8 mouse cellular contexts compared by ENCODE assay signal in genomic region chr10:78159906-78160305, GRCm38 (mm10). TPM values are rescaled to one million over a fixed set of nuclear protein-coding genes. Genes with fewer than 3 reads are reported as not detected.
DNase-seq lines count a peak whose midpoint lies in the region; ATAC-seq and TF ChIP-seq lines count a peak whose summit lies in the region.

No protein-coding gene starts in this region.

- peak; percentile 75 to 78 for DNase-seq in CD8-positive naive resting alpha-beta T cell, adult 2 months (ENCODE audit: low read depth in 2 of 2, low spot score in 2 of 2)
- peak; percentile 55 for DNase-seq in c-Kit-positive CD71-positive TER-119-negative erythroid progenitor cells, embryonic 14.5 days (ENCODE audit: low read depth)
- DNase-seq in forebrain, embryonic 11.5 days (ENCODE audit: low spot score) = peak; percentile 90
- peak; percentile 76 for DNase-seq in heart, postnatal 0 days (ENCODE audit: low spot score)
- DNase-seq in kidney, postnatal 36 days = peak; percentile 93 to 94
- DNase-seq in stomach, postnatal 0 days (ENCODE audit: low spot score) = peak; percentile 87

- peak; percentile 72 for ATAC-seq in forebrain, embryonic 11.5 days (replicated peaks; ENCODE audit: low FRiP score)
- peak; percentile 74 for ATAC-seq in heart, postnatal 0 days (ENCODE audit: insufficient read depth, low read depth)
- peak; percentile 67 for ATAC-seq in liver, embryonic 16.5 days (ENCODE audit: low read depth)
- ATAC-seq in neural tube, embryonic 12.5 days (ENCODE audit: low FRiP score, low read depth) = peak; percentile 81
- ATAC-seq in stomach, postnatal 0 days (ENCODE audit: low FRiP score, low TSS enrichment) = peak; percentile 79

- no peaks in the 10 kb centered on the region for H3K9me3 ChIP-seq in forebrain, embryonic 11.5 days (ENCODE audit: control insufficient read depth, low read length)
- H3K9me3 ChIP-seq in heart, postnatal 0 days (replicated peaks; ENCODE audit: control insufficient read depth, low read length) = no peaks in the 10 kb centered on the region
- H3K9me3 ChIP-seq in liver, embryonic 16.5 days (replicated peaks; ENCODE audit: control insufficient read depth, low read length) = no peaks in the 10 kb centered on the region
- H3K9me3 ChIP-seq in neural tube, embryonic 12.5 days = no peaks in the 10 kb centered on the region
- no peaks in the 10 kb centered on the region for H3K9me3 ChIP-seq in stomach, postnatal 0 days (ENCODE audit: control insufficient read depth, low read length)

- H3K9ac ChIP-seq in forebrain, embryonic 11.5 days (ENCODE audit: low read length) = no peak overlapping the region
- no peak overlapping the region for H3K9ac ChIP-seq in heart, postnatal 0 days (replicated peaks; ENCODE audit: low read depth, low read length)
- H3K9ac ChIP-seq in liver, embryonic 16.5 days (ENCODE audit: low read depth, low read length) = no peak overlapping the region; the same call in 1 of the 2 replicates
- H3K9ac ChIP-seq in neural tube, embryonic 12.5 days = 0 out of 2 replicates have a peak overlapping the region, but pooled peaks have one; percentile 13
- H3K9ac ChIP-seq in stomach, postnatal 0 days (ENCODE audit: low read length) = no peak overlapping the region

- H3K36me3 ChIP-seq in forebrain, embryonic 11.5 days (ENCODE audit: control insufficient read depth, insufficient read depth, low read length) = no peaks in the 10 kb centered on the region; the same call in 1 of the 2 replicates
- peaks cover 28% of the 10 kb centered on the region for H3K36me3 ChIP-seq in heart, postnatal 0 days (replicated peaks; ENCODE audit: control insufficient read depth, insufficient read depth, low read length)
- no peaks in the 10 kb centered on the region for H3K36me3 ChIP-seq in liver, embryonic 16.5 days (ENCODE audit: control insufficient read depth, insufficient read depth)
- H3K36me3 ChIP-seq in neural tube, embryonic 12.5 days = peaks cover 35% of the 10 kb centered on the region
- H3K36me3 ChIP-seq in stomach, postnatal 0 days (ENCODE audit: control insufficient read depth, insufficient read depth, low read length) = peaks cover 9% of the 10 kb centered on the region

- H3K4me1 ChIP-seq in forebrain, embryonic 11.5 days (replicated peaks; ENCODE audit: control insufficient read depth, insufficient read depth, low read length) = no peaks in the 10 kb centered on the region
- peaks cover 6% of the 10 kb centered on the region; the same call in 1 of the 2 replicates for H3K4me1 ChIP-seq in heart, postnatal 0 days (ENCODE audit: control insufficient read depth, insufficient read depth)
- H3K4me1 ChIP-seq in liver, embryonic 16.5 days (ENCODE audit: control insufficient read depth, low read depth, low read length) = peaks cover 10% of the 10 kb centered on the region
- H3K4me1 ChIP-seq in neural tube, embryonic 12.5 days = peaks cover 6% of the 10 kb centered on the region
- H3K4me1 ChIP-seq in stomach, postnatal 0 days (replicated peaks; ENCODE audit: control insufficient read depth, insufficient read depth) = 0 out of 2 replicates have a peak, but pooled peaks cover 3% of the 10 kb centered on the region

- 2% methylated on average over 7 of the region's 7 CpGs for WGBS in forebrain, embryonic 11.5 days
- WGBS in heart, postnatal 0 days = 4% methylated on average over 7 of the region's 7 CpGs
- 2% methylated on average over 7 of the region's 7 CpGs for WGBS in liver, embryonic 16.5 days (ENCODE audit: insufficient replicate concordance)
- WGBS in neural tube, embryonic 12.5 days = 1% methylated on average over 7 of the region's 7 CpGs
- 2% methylated on average over 7 of the region's 7 CpGs for WGBS in stomach, postnatal 0 days

- TF ChIP-seq CTCF in heart, postnatal 0 days (IDR thresholded peaks at IDR 0.05; ENCODE audit: low read depth) = peak; percentile 96
- TF ChIP-seq CTCF in stomach, postnatal 0 days (IDR thresholded peaks at IDR 0.05; ENCODE audit: low read depth) = peak; percentile 97

- no peak overlapping the region for H3K4me3 ChIP-seq in forebrain, embryonic 11.5 days (ENCODE audit: low read depth, low read length)
- H3K4me3 ChIP-seq in heart, postnatal 0 days (ENCODE audit: low read depth, low read length) = no peak overlapping the region
- peak overlapping the region; percentile 47; the same call in 1 of the 2 replicates for H3K4me3 ChIP-seq in liver, embryonic 16.5 days (ENCODE audit: low read depth, low read length)
- no peak overlapping the region for H3K4me3 ChIP-seq in neural tube, embryonic 12.5 days
- no peak overlapping the region for H3K4me3 ChIP-seq in stomach, postnatal 0 days (ENCODE audit: low read depth, low read length)

- H3K27me3 ChIP-seq in forebrain, embryonic 11.5 days (ENCODE audit: control insufficient read depth, insufficient read depth, low read length) = no peaks in the 10 kb centered on the region
- no peaks in the 10 kb centered on the region for H3K27me3 ChIP-seq in heart, postnatal 0 days (ENCODE audit: control insufficient read depth, insufficient read depth, low read length)
- no peaks in the 10 kb centered on the region for H3K27me3 ChIP-seq in liver, embryonic 16.5 days (ENCODE audit: control insufficient read depth, insufficient read depth, low read depth, low read length)
- no peaks in the 10 kb centered on the region for H3K27me3 ChIP-seq in neural tube, embryonic 12.5 days (replicated peaks)
- no peaks in the 10 kb centered on the region for H3K27me3 ChIP-seq in stomach, postnatal 0 days (ENCODE audit: control insufficient read depth, insufficient read depth, low read length)

- H3K4me2 ChIP-seq in forebrain, embryonic 11.5 days (ENCODE audit: low read depth, low read length, severe bottlenecking) = peak overlapping the region; percentile 41; the same call in 1 of the 2 replicates
- peak overlapping the region; percentile 45 for H3K4me2 ChIP-seq in heart, postnatal 0 days (ENCODE audit: low read depth, low read length)
- peak overlapping the region; percentile 69 for H3K4me2 ChIP-seq in liver, embryonic 16.5 days (ENCODE audit: low read depth, low read length)
- H3K4me2 ChIP-seq in neural tube, embryonic 12.5 days (replicated peaks) = peak overlapping the region; percentile 49
- H3K4me2 ChIP-seq in stomach, postnatal 0 days (replicated peaks; ENCODE audit: low read depth) = peak overlapping the region; percentile 2; the same call in 1 of the 2 replicates

- no peak overlapping the region for H3K27ac ChIP-seq in forebrain, embryonic 11.5 days (ENCODE audit: low read depth, low read length)
- H3K27ac ChIP-seq in heart, postnatal 0 days (ENCODE audit: low read depth) = no peak overlapping the region
- no peak overlapping the region for H3K27ac ChIP-seq in liver, embryonic 16.5 days (ENCODE audit: low read length)
- H3K27ac ChIP-seq in neural tube, embryonic 12.5 days = no peak overlapping the region
- H3K27ac ChIP-seq in stomach, postnatal 0 days (replicated peaks) = peak overlapping the region; percentile 72

- no peak for TF ChIP-seq EP300 in heart, postnatal 0 days (IDR thresholded peaks at IDR 0.05; ENCODE audit: low read depth)
- no peak for TF ChIP-seq EP300 in stomach, postnatal 0 days (optimal IDR thresholded peaks at IDR 0.05)

RNA-seq across cellular contexts. Expression of gene D10Jhu81e, which starts 9.7 kb away (rescaled TPM):
- polyA plus RNA-seq in forebrain, embryonic 11.5 days (2014; fragmentation: Nextera tagmentation; extraction: Ambion mirVana) = 14.0 and 16.3 TPM in 2 replicates
- 438 and 442 TPM in 2 replicates for total RNA-seq in heart, postnatal 0 days (2014; rRNA removed; ENCODE audit: low replicate concordance)
- 87.9 and 92.0 TPM in 2 replicates for polyA plus RNA-seq in heart, postnatal 0 days (2015; fragmentation: Nextera tagmentation; extraction: Ambion mirVana)
- 21.0 and 21.7 TPM in 2 replicates for polyA plus RNA-seq in liver, embryonic 16.5 days (2015; fragmentation: Nextera tagmentation; extraction: Ambion mirVana)
- polyA plus RNA-seq in neural tube, embryonic 12.5 days (2016; fragmentation: Nextera tagmentation; extraction: Ambion mirVana) = 19.0 and 23.7 TPM in 2 replicates
- 28.4 and 33.9 TPM in 2 replicates for polyA plus RNA-seq in stomach, postnatal 0 days (2015; fragmentation: Nextera tagmentation; extraction: Ambion mirVana)

RNA-seq across cellular contexts. Expression of gene Pwp2, which starts 25.0 kb away (rescaled TPM):
- polyA plus RNA-seq in forebrain, embryonic 11.5 days (2014; fragmentation: Nextera tagmentation; extraction: Ambion mirVana) = 23.7 and 28.4 TPM in 2 replicates
- total RNA-seq in heart, postnatal 0 days (2014; rRNA removed; ENCODE audit: low replicate concordance) = 11.5 and 12.1 TPM in 2 replicates
- 6.2 and 6.9 TPM in 2 replicates for polyA plus RNA-seq in heart, postnatal 0 days (2015; fragmentation: Nextera tagmentation; extraction: Ambion mirVana)
- 9.0 and 9.1 TPM in 2 replicates for polyA plus RNA-seq in liver, embryonic 16.5 days (2015; fragmentation: Nextera tagmentation; extraction: Ambion mirVana)
- 21.6 and 22.2 TPM in 2 replicates for polyA plus RNA-seq in neural tube, embryonic 12.5 days (2016; fragmentation: Nextera tagmentation; extraction: Ambion mirVana)
- polyA plus RNA-seq in stomach, postnatal 0 days (2015; fragmentation: Nextera tagmentation; extraction: Ambion mirVana) = 6.2 and 7.1 TPM in 2 replicates

Comparison
In these comparisons a context has a peak if more than half of its experiments do, and no peak if none do; other contexts are left out.
1. H3K4me2 ChIP-seq: peak in every context shown above with its lines; median percentile 69 in liver, embryonic 16.5 days; 49 in neural tube, embryonic 12.5 days; 45 in heart, postnatal 0 days; 41 in forebrain, embryonic 11.5 days; 2 in stomach, postnatal 0 days.